11 mouse cellular contexts compared by ENCODE assay signal in genomic region chr2:122701012-122701411, GRCm38 (mm10). TPM values are rescaled to one million over a fixed set of nuclear protein-coding genes. Genes with fewer than 3 reads are reported as not detected.
DNase-seq lines count a peak whose midpoint lies in the region; ATAC-seq lines count a peak whose summit lies in the region.
"Had no signal": no experiment of that assay in that cellular context is flagged by ENCODE, and none has a peak within 500 bp of the region (broad histone marks: within the 10 kb centered on the region; RNA-seq: fewer than 3 reads in every experiment).

No protein-coding gene starts in this region.

- H3K27ac ChIP-seq in liver, embryonic 11.5 days (ENCODE audit: low read depth, low read length), result no peak overlapping the region
- H3K27ac ChIP-seq in liver, embryonic 12.5 days, result no peak overlapping the region
- no peak overlapping the region for H3K27ac ChIP-seq in forebrain, embryonic 11.5 days (ENCODE audit: low read depth, low read length)
- H3K27ac ChIP-seq in intestine, embryonic 14.5 days (ENCODE audit: low read depth), result no peak overlapping the region
- no peak overlapping the region for H3K27ac ChIP-seq in neural tube, embryonic 12.5 days

- ATAC-seq in liver, embryonic 11.5 days (replicated peaks; ENCODE audit: low FRiP score), result no peak
- no peak for ATAC-seq in liver, embryonic 12.5 days
- no peak for ATAC-seq in forebrain, embryonic 11.5 days (replicated peaks; ENCODE audit: low FRiP score)
- no peak for ATAC-seq in intestine, embryonic 14.5 days (replicated peaks; ENCODE audit: low FRiP score, low TSS enrichment, low read depth)
- ATAC-seq in neural tube, embryonic 12.5 days (ENCODE audit: low FRiP score, low read depth), result no peak
- ATAC-seq in erythroid progenitor cell, adult 5-6 weeks (replicated peaks; ENCODE audit: low FRiP score, poor library complexity, severe bottlenecking), result no peak

- no peak for DNase-seq in liver, embryonic 11.5 days (ENCODE audit: low spot score)
- DNase-seq in forebrain, embryonic 11.5 days (ENCODE audit: low spot score), result no peak
- DNase-seq in intestine, embryonic 14.5 days (ENCODE audit: low spot score), result no peak
- no peak for DNase-seq in spleen, postnatal 36 days (ENCODE audit: low spot score in 2 of 2)
- no peak for DNase-seq in testis, postnatal 14 days (ENCODE audit: low spot score)
- DNase-seq: cerebellum, postnatal 14 days; gastrocnemius, postnatal 14 days; lung, postnatal 14 days had no signal

- peak overlapping the region; percentile 76 for H3K4me2 ChIP-seq in liver, embryonic 11.5 days
- no peak overlapping the region for H3K4me2 ChIP-seq in liver, embryonic 12.5 days
- peak overlapping the region; percentile 66; the same call in 1 of the 2 replicates for H3K4me2 ChIP-seq in forebrain, embryonic 11.5 days (ENCODE audit: low read depth, low read length, severe bottlenecking)
- H3K4me2 ChIP-seq in intestine, embryonic 14.5 days (ENCODE audit: low read length), result peak overlapping the region; percentile 86
- peak overlapping the region; percentile 88 for H3K4me2 ChIP-seq in neural tube, embryonic 12.5 days (replicated peaks)

- 72% methylated on average over 8 of the region's 8 CpGs for WGBS in liver, embryonic 11.5 days
- 69% methylated on average over 8 of the region's 8 CpGs for WGBS in liver, embryonic 12.5 days (ENCODE audit: insufficient replicate concordance)
- WGBS in forebrain, embryonic 11.5 days, result 76% methylated on average over 8 of the region's 8 CpGs
- 66% methylated on average over 8 of the region's 8 CpGs for WGBS in intestine, embryonic 14.5 days
- 64% methylated on average over 8 of the region's 8 CpGs for WGBS in neural tube, embryonic 12.5 days

- no peaks in the 10 kb centered on the region for H3K9me3 ChIP-seq in liver, embryonic 11.5 days (ENCODE audit: control insufficient read depth, low read length)
- H3K9me3 ChIP-seq in liver, embryonic 12.5 days (replicated peaks), result no peaks in the 10 kb centered on the region
- H3K9me3 ChIP-seq in forebrain, embryonic 11.5 days (ENCODE audit: control insufficient read depth, low read length), result no peaks in the 10 kb centered on the region
- no peaks in the 10 kb centered on the region for H3K9me3 ChIP-seq in intestine, embryonic 14.5 days (ENCODE audit: control insufficient read depth, low read length)
- H3K9me3 ChIP-seq in neural tube, embryonic 12.5 days, result no peaks in the 10 kb centered on the region

- no peak overlapping the region for H3K4me3 ChIP-seq in liver, embryonic 11.5 days (ENCODE audit: low read depth, low read length)
- H3K4me3 ChIP-seq in liver, embryonic 12.5 days, result no peak overlapping the region
- H3K4me3 ChIP-seq in forebrain, embryonic 11.5 days (ENCODE audit: low read depth, low read length), result peak overlapping the region; percentile 68; the same call in 1 of the 2 replicates
- peak overlapping the region; percentile 76 for H3K4me3 ChIP-seq in intestine, embryonic 14.5 days (ENCODE audit: low read depth, low read length)
- no peak overlapping the region for H3K4me3 ChIP-seq in neural tube, embryonic 12.5 days

- no peaks in the 10 kb centered on the region; the same call in 1 of the 2 replicates for H3K4me1 ChIP-seq in liver, embryonic 11.5 days (replicated peaks; ENCODE audit: control insufficient read depth, insufficient read depth, low read length)
- 0 out of 2 replicates have a peak, but pooled peaks cover 4% of the 10 kb centered on the region for H3K4me1 ChIP-seq in liver, embryonic 12.5 days
- peaks cover 2% of the 10 kb centered on the region; the same call in 1 of the 2 replicates for H3K4me1 ChIP-seq in forebrain, embryonic 11.5 days (replicated peaks; ENCODE audit: control insufficient read depth, insufficient read depth, low read length)
- H3K4me1 ChIP-seq in intestine, embryonic 14.5 days (replicated peaks; ENCODE audit: control insufficient read depth, insufficient read depth, low read length), result peaks cover 11% of the 10 kb centered on the region
- peaks cover 10% of the 10 kb centered on the region; the same call in 1 of the 2 replicates for H3K4me1 ChIP-seq in neural tube, embryonic 12.5 days

- no peak overlapping the region for H3K9ac ChIP-seq in liver, embryonic 11.5 days (ENCODE audit: low read depth, low read length)
- no peak overlapping the region for H3K9ac ChIP-seq in liver, embryonic 12.5 days
- H3K9ac ChIP-seq in forebrain, embryonic 11.5 days (ENCODE audit: low read length), result no peak overlapping the region
- H3K9ac ChIP-seq in intestine, embryonic 14.5 days (ENCODE audit: low read length), result peak overlapping the region; percentile 71
- no peak overlapping the region for H3K9ac ChIP-seq in neural tube, embryonic 12.5 days

- H3K36me3 ChIP-seq in liver, embryonic 11.5 days (ENCODE audit: control insufficient read depth, insufficient read depth, low read length), result no peaks in the 10 kb centered on the region
- H3K36me3 ChIP-seq in liver, embryonic 12.5 days, result no peaks in the 10 kb centered on the region
- no peaks in the 10 kb centered on the region for H3K36me3 ChIP-seq in forebrain, embryonic 11.5 days (ENCODE audit: control insufficient read depth, insufficient read depth, low read length)
- no peaks in the 10 kb centered on the region for H3K36me3 ChIP-seq in intestine, embryonic 14.5 days (ENCODE audit: control insufficient read depth, insufficient read depth, low read length)
- no peaks in the 10 kb centered on the region for H3K36me3 ChIP-seq in neural tube, embryonic 12.5 days

- H3K27me3 ChIP-seq in liver, embryonic 11.5 days (replicated peaks; ENCODE audit: control insufficient read depth, insufficient read depth, low read length), result peaks cover 13% of the 10 kb centered on the region
- H3K27me3 ChIP-seq in liver, embryonic 12.5 days (replicated peaks), result peaks cover 45% of the 10 kb centered on the region
- no peaks in the 10 kb centered on the region for H3K27me3 ChIP-seq in forebrain, embryonic 11.5 days (ENCODE audit: control insufficient read depth, insufficient read depth, low read length)
- no peaks in the 10 kb centered on the region for H3K27me3 ChIP-seq in intestine, embryonic 14.5 days (replicated peaks; ENCODE audit: control insufficient read depth, insufficient read depth, low read length)
- no peaks in the 10 kb centered on the region for H3K27me3 ChIP-seq in neural tube, embryonic 12.5 days (replicated peaks)

RNA-seq across cellular contexts. Expression of gene Slc30a4, which starts 1.5 kb away (rescaled TPM):
- polyA plus RNA-seq in liver, embryonic 11.5 days (2014; fragmentation: Nextera tagmentation; extraction: Ambion mirVana), result 3.3 and 3.7 TPM in 2 replicates
- polyA plus RNA-seq in liver, embryonic 12.5 days (2016; fragmentation: Nextera tagmentation; extraction: Ambion mirVana), result 1.8 and 2.4 TPM in 2 replicates
- polyA plus RNA-seq in forebrain, embryonic 11.5 days (2014; fragmentation: Nextera tagmentation; extraction: Ambion mirVana), result 6.8 and 9.6 TPM in 2 replicates
- polyA plus RNA-seq in intestine, embryonic 14.5 days (2014; fragmentation: Nextera tagmentation; extraction: Ambion mirVana), result 13.7 and 14.6 TPM in 2 replicates
- 8.4 and 9.4 TPM in 2 replicates for polyA plus RNA-seq in neural tube, embryonic 12.5 days (2016; fragmentation: Nextera tagmentation; extraction: Ambion mirVana)
- total RNA-seq in erythroid progenitor cell, adult 5-6 weeks (2015; ENCODE audit: low replicate concordance), result 1.1 TPM in 1 of 2 replicates, not detected in the other
- total RNA-seq in erythroid progenitor cell, adult 5-6 weeks (2017; ENCODE audit: low replicate concordance), result 0.90 and 1.5 TPM in 2 replicates

RNA-seq across cellular contexts. Expression of gene Bloc1s6, which starts 37.3 kb away (rescaled TPM):
- 42.8 and 44.1 TPM in 2 replicates for polyA plus RNA-seq in liver, embryonic 11.5 days (2014; fragmentation: Nextera tagmentation; extraction: Ambion mirVana)
- polyA plus RNA-seq in liver, embryonic 12.5 days (2016; fragmentation: Nextera tagmentation; extraction: Ambion mirVana), result 23.2 and 24.2 TPM in 2 replicates
- 80.3 and 85.0 TPM in 2 replicates for polyA plus RNA-seq in forebrain, embryonic 11.5 days (2014; fragmentation: Nextera tagmentation; extraction: Ambion mirVana)
- polyA plus RNA-seq in intestine, embryonic 14.5 days (2014; fragmentation: Nextera tagmentation; extraction: Ambion mirVana), result 49.6 and 53.9 TPM in 2 replicates
- 74.1 and 75.6 TPM in 2 replicates for polyA plus RNA-seq in neural tube, embryonic 12.5 days (2016; fragmentation: Nextera tagmentation; extraction: Ambion mirVana)
- 5.8 and 6.7 TPM in 2 replicates for total RNA-seq in erythroid progenitor cell, adult 5-6 weeks (2015; ENCODE audit: low replicate concordance)
- 8.6 and 29.0 TPM in 2 replicates for total RNA-seq in erythroid progenitor cell, adult 5-6 weeks (2017; ENCODE audit: low replicate concordance)

Comparison
In these comparisons a context has a peak if more than half of its experiments do, and no peak if none do; other contexts are left out.
1. H3K4me3 ChIP-seq: peak in forebrain, embryonic 11.5 days (single experiment) and intestine, embryonic 14.5 days (single experiment); none in liver, embryonic 11.5 days (single experiment), liver, embryonic 12.5 days (single experiment) and neural tube, embryonic 12.5 days (single experiment).